Mouse (Mus musculus) intestine, embryonic 16.5 days (tissue): ENCODE measurements at regions not wholly inside any gene's neighbourhood (a gene's known extent, or its start where the extent isn't known, plus 50 kb on each side); places are given as distances from the start of the nearest gene placed in this dataset.

Experiments used
- ATAC-seq: fragments of 200-750 bp; cut with Nextera tagmentation; 2 replicates; pipeline ENCODE4 v1.8.0; 2017; ENCODE audit warnings: moderate TSS enrichment, moderate library complexity
- H3K27ac ChIP-seq: fragments of 300-500 bp; sonication (generic); 2 replicates; pipeline ENCODE4 v1.5.1; 2014; ENCODE audit warnings: mild to moderate bottlenecking, low read length
- H3K27me3 ChIP-seq: fragments of 300-500 bp; sonication (generic); replicated peaks from 2 replicates; pipeline ENCODE4 v1.6.1; 2014; ENCODE audit warnings: low read length, control low read depth, mixed read lengths; ENCODE audit not compliant: control insufficient read depth, insufficient read depth
- H3K36me3 ChIP-seq: fragments of 300-500 bp; sonication (generic); 2 replicates; pipeline ENCODE4 v1.6.1; 2014; ENCODE audit warnings: low read length, control low read depth; ENCODE audit not compliant: control insufficient read depth, insufficient read depth
- H3K4me1 ChIP-seq: fragments of 300-500 bp; sonication (generic); 2 replicates; pipeline ENCODE4 v1.6.1; 2014; ENCODE audit warnings: low read length, control low read depth, mixed read lengths; ENCODE audit not compliant: control insufficient read depth, insufficient read depth
- H3K4me2 ChIP-seq: fragments of 300-500 bp; sonication (generic); 2 replicates; pipeline ENCODE4 v1.6.1; 2014; ENCODE audit warnings: low read depth, low read length, control low read depth
- H3K4me3 ChIP-seq: fragments of 300-500 bp; sonication (generic); 2 replicates; pipeline ENCODE4 v1.5.1; 2014; ENCODE audit warnings: mild to moderate bottlenecking, low read length
- H3K9ac ChIP-seq: fragments of 300-500 bp; sonication (generic); 2 replicates; pipeline ENCODE4 v1.6.1; 2014; ENCODE audit warnings: low read depth, low read length
- H3K9me3 ChIP-seq: fragments of 300-500 bp; sonication (generic); 2 replicates; pipeline ENCODE4 v1.6.1; 2016; ENCODE audit warnings: low read length, control low read depth; ENCODE audit not compliant: control insufficient read depth
- WGBS: fragments of 180-500 bp; shearing (Covaris S2); extraction: QIAGEN DNeasy Blood & Tissue Kit; methylation state at CpG from one replicate; pipeline ENCODE4 v1.1.7; 2014; 5-methylcytosine and 5-hydroxymethylcytosine counted together

DNA sequence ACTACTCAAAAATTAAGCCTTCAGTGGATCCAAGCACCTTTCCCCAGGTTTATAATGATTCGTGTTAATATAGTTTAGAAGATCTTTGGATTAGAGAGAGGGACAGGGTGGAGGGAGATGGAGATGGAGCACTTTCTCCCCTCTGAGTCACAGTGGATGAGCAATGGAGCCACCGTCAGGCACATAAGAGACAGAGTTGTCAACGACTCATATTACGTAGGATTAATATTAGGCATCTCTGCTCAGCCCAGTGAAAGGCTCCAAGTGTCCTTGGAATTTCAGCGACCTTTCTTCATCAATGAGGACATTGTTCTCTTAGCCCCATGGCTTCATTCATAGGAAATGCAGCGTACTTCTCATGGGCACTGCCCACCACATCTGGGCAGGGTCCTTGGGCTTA lies 270.4 kb downstream of the Plpp3 start:
- Histone ChIP-seq H3K4me2 (no peak overlapping the region), H3K36me3 (no peaks in the 10 kb centered on the region), H3K27ac (no peak overlapping the region), H3K9ac (no peak overlapping the region), H3K9me3 (no peaks in the 10 kb centered on the region), H3K4me1 (no peaks in the 10 kb centered on the region), H3K27me3 (no peaks in the 10 kb centered on the region), H3K4me3 (no peak overlapping the region)
- WGBS = 74% methylated on average over 6 of the region's 6 CpGs
- no peak for ATAC-seq

DNA sequence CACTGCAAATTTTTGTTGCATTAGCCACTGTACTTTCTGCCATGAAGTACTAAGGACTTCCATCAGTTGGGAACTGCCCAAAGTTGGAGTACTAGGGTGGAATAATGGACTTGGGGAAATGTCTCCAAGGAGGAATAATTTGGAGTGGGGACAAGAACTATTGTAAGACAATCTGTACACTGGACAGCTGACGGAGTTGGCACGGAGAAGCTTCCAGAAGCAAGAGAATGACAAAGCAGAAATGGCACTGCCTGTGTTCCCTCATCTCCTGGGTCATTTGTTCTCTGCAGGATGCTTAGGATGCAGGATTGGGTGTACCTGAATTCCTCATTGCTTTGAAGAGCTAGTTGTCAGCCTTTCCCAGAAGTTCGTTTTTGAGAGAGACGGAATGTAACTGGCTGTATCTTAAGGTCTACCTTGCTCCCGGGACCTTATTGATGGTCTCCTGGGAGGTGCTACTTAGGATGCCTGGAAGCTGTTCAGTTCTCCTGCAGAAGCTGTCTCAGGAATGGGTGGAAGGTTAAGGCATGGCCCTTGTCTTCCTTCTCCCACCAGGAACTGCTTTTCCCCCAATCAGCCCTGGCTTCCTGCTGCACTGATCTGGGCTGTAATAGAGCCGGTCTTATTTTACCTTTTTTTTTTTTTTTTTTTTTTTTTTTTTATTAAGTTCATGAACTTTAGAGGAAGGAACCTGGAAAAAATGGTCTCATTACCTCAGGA lies 272.4 kb downstream of the Plpp3 start:
- Histone ChIP-seq H3K4me1 (no peaks in the 10 kb centered on the region), H3K4me3 (no peak overlapping the region), H3K27me3 (no peaks in the 10 kb centered on the region), H3K27ac (no peak overlapping the region), H3K36me3 (no peaks in the 10 kb centered on the region), H3K9ac (no peak overlapping the region), H3K4me2 (no peak overlapping the region), H3K9me3 (no peaks in the 10 kb centered on the region)
- 85% methylated on average over 6 of the region's 6 CpGs for WGBS
- ATAC-seq = no peak

DNA sequence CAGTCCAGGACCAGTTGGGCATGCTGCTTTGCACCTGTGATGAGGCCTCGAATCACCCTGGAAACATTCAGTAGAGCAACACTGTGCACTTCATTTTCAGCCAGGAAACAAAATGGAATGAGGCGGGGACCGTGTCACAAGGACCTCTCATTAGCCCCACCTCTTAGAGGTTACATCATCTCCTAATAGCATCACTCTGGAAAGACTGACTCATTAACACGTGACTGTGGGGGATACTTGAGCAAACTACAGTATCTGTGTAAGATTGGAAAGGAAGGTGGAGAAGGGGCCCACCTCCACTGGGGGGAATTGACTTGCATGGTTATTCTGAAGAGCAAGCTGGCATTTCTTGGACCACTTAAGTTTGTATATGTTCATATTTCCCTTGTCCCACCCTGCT lies 275.3 kb downstream of the Plpp3 start:
- no peaks in the 10 kb centered on the region for H3K27me3 ChIP-seq
- H3K4me1 ChIP-seq = no peaks in the 10 kb centered on the region
- WGBS = 82% methylated on average over 4 of the region's 4 CpGs
- no peak for ATAC-seq
- no peak overlapping the region for H3K4me2 ChIP-seq
- H3K36me3 ChIP-seq = no peaks in the 10 kb centered on the region
- H3K9me3 ChIP-seq = no peaks in the 10 kb centered on the region
- H3K4me3 ChIP-seq = no peak overlapping the region
- H3K27ac ChIP-seq = no peak overlapping the region
- H3K9ac ChIP-seq = no peak overlapping the region

DNA sequence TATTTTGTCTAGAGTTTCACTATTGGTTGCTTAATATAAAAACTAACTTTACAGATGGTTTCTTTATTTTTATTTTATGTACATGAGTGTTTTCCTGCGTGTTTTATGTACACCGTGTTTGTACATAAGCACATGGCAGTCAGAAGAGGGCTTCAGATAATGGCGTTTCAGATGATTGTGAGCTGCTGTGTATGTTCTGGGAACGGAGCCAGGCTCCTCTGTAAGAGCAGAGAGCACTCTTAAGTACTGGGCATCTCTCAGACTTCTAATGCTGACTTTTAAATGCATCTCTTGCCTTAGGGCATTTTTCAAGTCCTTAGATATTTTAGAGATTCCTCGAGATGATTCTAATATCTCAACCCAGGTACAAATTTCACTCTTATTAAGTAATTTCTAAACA lies 280.0 kb downstream of the Plpp3 start:
- Histone ChIP-seq H3K4me2 (no peak overlapping the region), H3K4me1 (no peaks in the 10 kb centered on the region), H3K9ac (no peak overlapping the region), H3K36me3 (no peaks in the 10 kb centered on the region), H3K4me3 (no peak overlapping the region), H3K9me3 (no peaks in the 10 kb centered on the region), H3K27ac (no peak overlapping the region), H3K27me3 (no peaks in the 10 kb centered on the region)
- WGBS = 67% methylated on average over 5 of the region's 5 CpGs
- ATAC-seq = no peak

DNA sequence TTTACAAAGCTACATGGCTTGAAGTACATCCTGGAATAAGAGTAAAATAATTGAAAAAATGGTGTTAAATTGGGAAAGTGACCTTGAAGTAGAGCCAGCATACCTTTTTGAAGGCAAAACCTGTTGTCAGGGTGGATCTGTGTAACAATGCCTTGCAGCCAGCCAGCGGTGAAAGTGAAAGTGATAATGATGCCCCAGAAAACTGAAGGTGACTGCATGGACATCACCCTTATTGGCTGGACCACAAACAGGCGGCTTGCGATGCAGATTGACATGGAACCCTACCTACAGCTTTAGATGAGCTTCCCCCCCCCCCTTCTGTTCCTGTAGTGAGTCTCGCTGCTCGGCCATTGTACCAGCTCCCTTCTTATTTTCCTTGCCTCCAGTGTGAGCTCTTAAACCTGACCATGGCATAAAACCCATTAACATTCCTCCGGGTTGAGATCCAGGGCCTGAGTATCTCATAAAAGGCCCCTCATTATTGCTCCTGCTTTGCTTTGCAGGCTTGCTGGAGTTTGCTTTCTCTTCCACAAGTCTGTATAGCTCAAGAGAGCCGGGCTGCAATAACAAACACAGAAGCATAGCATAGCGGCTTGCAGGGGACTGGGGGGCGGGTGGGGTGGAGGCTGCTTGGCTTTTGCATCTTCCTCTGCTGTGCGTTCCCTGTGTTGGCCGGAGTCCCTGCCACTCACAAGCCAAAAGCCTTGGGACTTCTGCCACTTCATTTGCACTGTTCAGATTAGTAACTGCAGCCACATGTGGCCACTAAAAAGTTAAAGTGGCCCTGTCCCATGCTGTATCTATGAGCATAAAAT lies 292.1 kb downstream of the Plpp3 start:
- Histone ChIP-seq H3K4me3 (no peak overlapping the region), H3K4me2 (no peak overlapping the region), H3K9me3 (no peaks in the 10 kb centered on the region), H3K27ac (no peak overlapping the region), H3K4me1 (no peaks in the 10 kb centered on the region), H3K27me3 (no peaks in the 10 kb centered on the region), H3K36me3 (no peaks in the 10 kb centered on the region), H3K9ac (no peak overlapping the region)
- WGBS = 69% methylated on average over 11 of the region's 11 CpGs
- ATAC-seq = no peak

DNA sequence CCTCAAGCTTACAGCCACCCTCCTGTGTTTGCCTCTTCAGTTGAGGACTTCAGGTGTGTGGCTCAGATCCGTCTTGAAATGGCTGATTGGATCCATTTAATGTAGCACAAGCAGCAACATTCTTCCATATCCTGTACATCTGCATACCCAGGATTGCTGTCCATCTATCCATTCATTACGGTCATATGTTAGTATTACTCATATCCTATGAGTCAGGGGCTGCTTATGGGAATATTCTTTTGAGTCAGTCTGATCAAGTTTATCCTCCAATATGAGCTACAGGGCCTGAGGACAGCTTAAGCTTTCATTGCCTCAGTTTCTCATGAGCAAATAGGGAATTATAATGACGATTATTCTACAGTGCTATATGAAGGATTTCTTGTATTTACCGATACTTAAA lies 293.7 kb downstream of the Plpp3 start:
- ATAC-seq = no peak
- Histone ChIP-seq H3K27me3 (no peaks in the 10 kb centered on the region), H3K36me3 (no peaks in the 10 kb centered on the region), H3K4me2 (no peak overlapping the region), H3K4me3 (no peak overlapping the region), H3K9ac (no peak overlapping the region), H3K27ac (no peak overlapping the region), H3K4me1 (no peaks in the 10 kb centered on the region), H3K9me3 (no peaks in the 10 kb centered on the region)
- WGBS = 90% methylated on average over 4 of the region's 4 CpGs

DNA sequence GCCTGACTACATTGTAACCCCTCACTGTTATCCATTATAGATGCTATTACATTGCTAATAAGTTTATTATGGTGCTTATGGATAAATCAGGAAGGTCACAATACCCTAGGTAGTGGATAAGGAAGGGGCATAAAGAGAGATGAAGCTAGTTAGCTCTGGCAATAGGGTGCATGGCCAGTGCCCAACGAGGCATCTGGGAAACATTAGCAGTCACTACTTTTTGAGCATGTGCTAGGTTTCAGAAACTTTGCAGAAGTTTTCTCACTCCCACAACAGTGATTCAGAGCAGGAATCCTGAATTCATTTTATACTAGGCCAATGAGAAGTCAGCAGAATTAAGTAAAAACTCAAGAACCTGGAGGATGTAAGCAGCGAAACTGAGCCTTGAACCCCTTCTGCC lies 294.7 kb downstream of the Plpp3 start:
- no peak for ATAC-seq

DNA sequence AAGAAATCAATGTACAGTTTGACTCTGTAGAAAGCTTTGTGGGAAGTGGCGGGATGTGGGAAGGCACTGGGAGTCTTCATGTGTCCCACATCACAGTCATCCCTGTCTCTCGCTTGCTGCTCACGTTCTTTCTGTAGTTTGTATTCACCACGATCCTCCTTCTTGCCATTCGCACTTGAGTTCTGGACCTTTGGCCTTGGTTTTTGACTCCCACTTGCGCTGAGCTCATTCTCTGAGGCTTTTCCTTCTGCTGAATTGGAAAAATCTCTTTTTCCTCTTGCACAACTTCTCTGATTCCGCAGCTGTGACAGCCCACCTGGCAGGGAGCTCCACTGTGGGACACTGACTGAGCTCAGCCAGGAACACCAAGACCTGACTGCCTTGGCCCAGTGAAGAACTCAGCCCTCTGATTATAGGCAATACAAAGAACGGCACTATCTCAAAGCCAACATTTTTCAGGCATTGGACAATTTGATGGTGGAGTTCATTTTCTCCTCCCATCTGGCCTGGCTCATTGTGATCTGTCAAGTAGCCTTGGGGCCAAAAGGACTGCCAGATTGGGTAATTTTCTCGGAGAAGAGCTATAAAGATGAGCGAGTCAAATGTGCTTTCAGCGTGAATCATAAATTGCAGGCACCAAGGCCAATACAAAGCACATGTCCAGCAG lies 299.9 kb downstream of the Plpp3 start:
- Histone ChIP-seq H3K36me3 (no peaks in the 10 kb centered on the region), H3K27ac (no peak overlapping the region), H3K4me3 (no peak overlapping the region), H3K9ac (no peak overlapping the region), H3K4me1 (no peaks in the 10 kb centered on the region; the same call in 1 of the 2 replicates), H3K27me3 (no peaks in the 10 kb centered on the region), H3K4me2 (no peak overlapping the region), H3K9me3 (no peaks in the 10 kb centered on the region)
- ATAC-seq = no peak
- WGBS = 77% methylated on average over 11 of the region's 11 CpGs

More for the DNA sequence above, 294.7 kb downstream of the Plpp3 start:
- 81% methylated on average over 2 of the region's 2 CpGs for WGBS
- Histone ChIP-seq H3K4me3 (no peak overlapping the region), H3K27me3 (no peaks in the 10 kb centered on the region), H3K4me1 (no peaks in the 10 kb centered on the region), H3K36me3 (no peaks in the 10 kb centered on the region), H3K9ac (no peak overlapping the region), H3K9me3 (no peaks in the 10 kb centered on the region), H3K27ac (no peak overlapping the region), H3K4me2 (no peak overlapping the region)

DNA sequence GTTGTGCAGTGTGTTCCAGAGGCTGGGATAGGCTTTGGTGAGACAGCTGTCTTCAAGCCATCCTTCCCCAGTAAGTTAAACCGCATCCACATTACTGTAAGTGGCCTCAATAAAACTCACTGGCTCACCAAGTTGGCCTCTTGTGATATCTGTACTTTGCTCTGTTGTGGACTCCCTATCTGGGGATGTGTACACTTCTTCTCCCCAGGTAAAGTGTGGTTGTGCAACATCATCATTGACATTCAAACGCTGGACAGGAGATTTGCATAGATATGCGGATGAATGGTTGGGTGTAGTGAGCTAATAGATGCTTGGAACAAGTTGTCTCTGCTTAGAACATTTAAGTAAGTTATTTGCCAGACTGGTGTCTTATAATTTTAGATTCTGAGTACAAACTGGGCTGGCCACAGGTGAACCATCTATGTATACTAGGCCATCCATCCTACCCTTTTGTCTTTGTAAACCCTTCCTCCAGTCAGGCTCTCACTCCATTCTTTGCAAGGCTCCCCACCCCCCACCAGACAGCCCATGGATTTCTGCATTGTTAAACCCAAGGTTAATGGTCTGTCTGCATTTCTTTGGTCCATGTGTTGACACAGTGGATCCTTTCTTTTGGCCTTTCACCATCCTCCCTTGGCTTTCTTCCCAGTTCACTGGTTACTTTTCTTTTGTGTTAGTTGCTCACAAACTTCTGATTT lies 303.0 kb downstream of the Plpp3 start:
- no peaks in the 10 kb centered on the region for H3K36me3 ChIP-seq
- H3K4me2 ChIP-seq = no peak overlapping the region
- ATAC-seq = peak; percentile 98
- H3K9me3 ChIP-seq = no peaks in the 10 kb centered on the region
- H3K4me3 ChIP-seq = no peak overlapping the region
- no peak overlapping the region for H3K9ac ChIP-seq
- 67% methylated on average over 3 of the region's 3 CpGs for WGBS
- no peaks in the 10 kb centered on the region; the same call in 1 of the 2 replicates for H3K4me1 ChIP-seq
- no peaks in the 10 kb centered on the region for H3K27me3 ChIP-seq
- H3K27ac ChIP-seq = peak overlapping the region; percentile 52; the same call in 1 of the 2 replicates
